Mouse (Mus musculus) right cerebral cortex, postnatal 36 days (tissue): ENCODE results near the gene Bst2.

ENCODE experiments used
- DNase-seq, 2 experiments: peaks; one replicate each; pipeline ENCODE4 v3.0.0; 2022; ENCODE audit warnings: low spot score in 2 of 2, mixed read lengths in 1 of 2

The Bst2 gene

GRCm38 (mm10) chr8:71485142-71486135 is 51.8 kb downstream of the Bst2 start, which contains the start of gene Ano8:
Gene Ano8 (minus strand): TSS chr8:71485963.
- DNase-seq = peak; percentile 85 to 86

GRCm38 (mm10) chr8:71484736-71485135 is 52.5 kb downstream of the Bst2 start:
- DNase-seq = no peak
